Mouse (Mus musculus) stomach, postnatal 0 days (tissue): ENCODE measurements around the gene Pgf.

Experiments used
- CTCF ChIP-seq: IDR thresholded peaks from 2 replicates; pipeline ENCODE4 v1.5.1; 2016; ENCODE audit warnings: antibody characterized with exemption, low read depth, mild to moderate bottlenecking, moderate library complexity
- EP300 ChIP-seq: optimal IDR thresholded peaks from 2 replicates; pipeline ENCODE3; 2016; ENCODE audit warnings: antibody characterized with exemption

GRCm38 (mm10) chr12:85157797-85158460 lies 19.7 kb downstream of the Pgf start:
- TF ChIP-seq EP300 (no peak), CTCF (no peak)
